Mouse (Mus musculus) frontal cortex, adult (tissue): ENCODE data around the gene Pxmp4.

ENCODE experiments used
- ATAC-seq: cut with Nextera tagmentation; 2 replicates; pipeline ENCODE4 v1.9.2; 2017; ENCODE audit warnings: mild to moderate bottlenecking, moderate library complexity, mixed read lengths; ENCODE audit not compliant: low TSS enrichment

The Pxmp4 gene

DNA sequence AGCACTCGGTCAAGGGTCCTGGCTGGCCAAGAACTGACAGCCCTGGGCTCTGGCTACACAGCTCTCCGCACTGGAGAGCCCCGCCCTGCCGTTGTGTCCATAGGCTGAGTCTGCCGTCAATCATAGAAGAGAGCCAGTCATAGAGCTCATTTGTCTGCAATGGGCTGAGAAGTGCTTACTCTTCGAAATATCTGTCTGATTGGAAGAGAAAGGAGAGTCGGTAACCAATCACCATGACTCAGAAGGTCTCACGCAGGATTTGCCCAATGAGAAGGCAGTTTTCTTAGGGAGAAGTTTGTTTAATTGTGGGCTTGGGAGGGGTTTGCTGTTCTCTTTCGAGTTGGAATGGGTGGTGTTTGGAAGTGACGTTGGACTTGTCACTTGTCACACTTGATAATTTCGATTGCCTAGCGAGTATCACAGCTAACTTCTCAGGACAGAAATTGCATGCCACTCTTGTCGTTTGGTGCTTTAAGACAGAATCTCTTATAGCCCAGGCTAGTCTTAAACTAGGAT lies at the start of gene Pxmp4:
Gene Pxmp4, minus strand, starts transcription at position 71 of the 516 bp plus-strand sequence.
- peak; percentile 100 for ATAC-seq

DNA sequence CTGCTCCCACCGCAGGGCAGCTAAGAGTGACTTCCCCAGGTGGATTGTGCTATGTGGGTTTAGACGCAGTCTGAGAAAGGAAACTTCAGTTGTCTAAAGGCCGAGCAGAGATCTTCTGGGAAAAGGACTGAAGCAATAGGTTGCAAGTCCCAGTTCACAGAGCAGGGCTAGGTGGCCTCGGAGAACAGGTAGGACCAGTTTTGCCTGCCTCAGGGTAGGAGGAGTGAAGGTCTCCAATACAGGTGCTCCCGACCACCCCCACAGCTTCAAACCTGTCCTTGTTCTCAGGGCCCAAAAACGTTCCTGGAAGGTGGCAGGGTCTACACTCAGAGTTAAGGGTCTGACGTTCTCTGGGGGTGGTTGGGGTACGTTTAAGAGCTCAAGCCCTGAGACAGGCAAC lies 47.9 kb upstream of the Pxmp4 start, which contains the start of gene Chmp4b:
Gene Chmp4b, plus strand, starts transcription at position 343 of the 400 bp plus-strand sequence.
- no peak for ATAC-seq

DNA sequence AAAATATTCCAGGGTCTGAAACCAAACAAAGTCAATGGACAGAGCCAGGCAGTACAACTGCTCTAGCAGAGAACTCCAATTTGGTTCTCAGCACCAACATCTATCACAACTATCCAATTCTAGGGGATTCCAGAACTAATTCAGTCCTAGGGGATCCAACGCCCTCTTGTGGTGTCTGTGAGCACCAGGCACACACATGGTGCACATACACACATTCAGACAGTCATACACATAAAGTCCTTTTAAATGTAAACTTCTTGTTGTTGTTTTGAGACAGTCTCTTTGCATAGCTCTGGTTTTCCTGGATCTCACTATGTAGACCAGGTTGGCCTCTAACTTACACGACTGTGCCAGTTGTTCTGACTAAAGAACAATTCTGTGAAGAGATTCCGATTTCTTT lies 46.9 kb upstream of the Pxmp4 start:
- ATAC-seq: no peak

DNA sequence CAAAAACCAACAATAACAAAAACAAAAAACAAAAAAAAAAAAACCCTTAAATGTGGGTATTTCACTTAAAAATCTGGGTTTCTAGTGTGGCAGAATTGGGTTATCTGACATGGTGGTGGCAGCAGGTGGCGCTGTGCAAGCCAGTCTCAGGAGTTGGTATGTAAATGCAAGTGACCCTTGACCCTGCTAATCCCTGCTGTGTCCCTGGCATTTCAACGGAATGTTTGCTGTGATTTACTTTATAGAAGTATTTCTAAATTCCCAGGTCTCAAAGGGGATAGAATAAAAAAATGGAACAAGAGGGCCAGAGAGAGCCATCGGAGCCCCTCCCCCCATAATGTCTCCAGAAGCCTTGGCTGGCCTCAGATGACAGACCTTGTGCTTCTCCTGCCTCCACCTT lies 44.6 kb upstream of the Pxmp4 start:
- no peak for ATAC-seq

DNA sequence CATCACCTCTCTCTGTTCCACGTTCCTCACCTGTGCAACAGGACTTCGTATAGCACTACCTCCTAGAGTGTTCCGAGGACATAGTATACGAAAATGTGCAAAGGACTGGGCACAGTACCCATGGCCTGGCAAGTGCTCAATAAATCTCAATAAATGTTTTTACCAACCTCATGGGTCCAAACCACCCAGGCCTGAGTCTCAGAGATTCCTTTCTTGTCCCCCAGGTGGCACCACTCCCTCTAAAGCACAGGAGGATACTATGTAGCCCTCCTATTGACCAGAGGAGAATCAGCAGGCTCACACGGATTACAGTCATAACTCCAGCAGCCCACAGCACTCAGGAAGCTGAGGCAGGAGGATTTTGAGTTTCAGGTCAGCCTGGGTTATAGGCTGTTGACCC lies 43.1 kb upstream of the Pxmp4 start:
- peak; percentile 70 for ATAC-seq

DNA sequence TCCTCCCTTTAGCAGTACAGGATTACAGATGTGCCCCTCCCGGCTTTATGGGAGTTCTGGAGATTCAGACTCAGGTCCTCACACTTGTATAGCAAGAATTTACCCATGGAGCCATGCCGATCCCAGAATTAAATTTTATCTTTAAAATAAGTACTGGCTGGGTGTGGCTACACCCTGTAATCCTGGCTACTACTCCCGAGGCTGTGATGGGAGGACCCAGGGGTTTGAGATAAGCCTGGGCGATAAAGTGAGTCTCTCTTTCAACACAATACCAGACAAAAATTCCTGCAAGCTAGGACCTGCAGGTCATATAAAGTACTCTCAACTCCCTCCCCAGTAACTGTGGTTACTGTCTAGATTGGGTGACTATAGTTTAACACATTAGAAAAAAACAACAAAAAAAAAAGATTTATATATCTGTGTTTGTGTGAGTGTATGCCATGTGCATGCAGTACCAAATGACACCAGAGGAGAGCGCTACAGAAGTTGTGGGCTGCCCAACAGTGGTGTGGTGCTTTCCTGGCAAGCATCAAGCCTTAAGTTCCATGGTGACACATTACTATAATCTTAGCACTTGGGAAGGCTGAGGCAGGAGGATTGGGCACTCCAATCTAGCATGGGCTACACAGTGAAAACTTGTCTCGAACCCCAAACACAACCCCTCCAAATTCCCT lies 39.3 kb upstream of the Pxmp4 start:
- ATAC-seq: no peak

DNA sequence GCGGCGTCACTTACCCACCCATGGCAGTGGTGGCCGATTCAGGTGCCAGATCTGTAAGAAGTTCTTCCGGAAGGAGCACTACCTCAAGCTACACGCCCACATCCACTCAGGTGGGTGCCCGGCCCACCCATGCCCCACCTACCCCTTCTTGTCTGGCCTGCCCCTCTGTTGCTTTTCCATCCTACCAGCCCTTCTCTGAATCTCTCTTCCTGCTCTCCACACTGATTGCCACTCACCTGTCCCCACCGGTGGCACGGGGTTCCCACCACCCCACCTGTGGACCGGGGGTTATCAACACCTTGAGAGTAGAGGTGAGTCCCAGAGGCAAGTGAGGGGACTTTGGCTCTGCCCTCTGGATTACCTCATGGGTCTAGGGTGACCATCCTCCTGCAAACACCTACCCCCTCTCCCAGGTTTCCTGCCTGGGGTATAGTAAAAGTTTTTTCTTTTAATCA lies 38.5 kb upstream of the Pxmp4 start:
- ATAC-seq: no peak

DNA sequence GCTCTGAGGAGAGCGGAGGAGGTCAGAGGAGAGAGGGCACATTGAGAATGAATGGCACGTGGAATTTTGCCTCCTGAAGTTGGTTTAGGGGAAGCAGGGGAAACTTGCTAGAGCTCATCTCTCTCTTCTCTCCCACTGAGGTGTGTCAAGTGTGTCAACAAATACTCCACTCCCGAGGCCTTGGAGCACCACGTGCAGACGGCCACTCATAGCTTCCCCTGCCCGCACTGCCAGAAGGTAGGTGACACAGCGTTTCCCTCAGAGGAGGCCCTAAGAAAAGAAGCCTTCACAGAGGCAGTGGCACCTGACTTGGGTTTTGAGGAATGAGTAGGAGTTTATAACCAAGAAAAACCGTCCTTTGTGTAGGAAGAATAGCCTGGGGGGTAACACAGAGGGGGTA lies 37.7 kb upstream of the Pxmp4 start:
- ATAC-seq: no peak

DNA sequence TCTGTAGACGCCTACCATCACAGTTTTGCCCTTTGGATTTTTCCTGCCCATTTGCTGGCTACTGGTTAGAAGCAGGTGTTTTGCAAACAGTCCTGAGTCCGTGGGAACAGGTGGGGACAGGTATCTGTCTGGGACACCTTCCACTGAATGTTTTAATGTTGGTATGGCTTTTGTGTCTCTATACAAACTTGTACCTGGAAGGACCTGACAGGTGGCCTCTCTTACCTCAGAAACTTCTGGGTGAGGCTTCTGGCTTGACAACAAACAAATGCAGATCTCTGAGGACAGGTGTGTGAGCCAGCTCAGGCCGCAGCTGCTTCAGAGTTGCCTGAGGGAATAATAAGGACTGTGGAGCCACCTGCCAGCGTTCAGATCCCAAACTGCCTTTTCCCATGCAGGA lies 35.6 kb upstream of the Pxmp4 start:
- no peak for ATAC-seq

DNA sequence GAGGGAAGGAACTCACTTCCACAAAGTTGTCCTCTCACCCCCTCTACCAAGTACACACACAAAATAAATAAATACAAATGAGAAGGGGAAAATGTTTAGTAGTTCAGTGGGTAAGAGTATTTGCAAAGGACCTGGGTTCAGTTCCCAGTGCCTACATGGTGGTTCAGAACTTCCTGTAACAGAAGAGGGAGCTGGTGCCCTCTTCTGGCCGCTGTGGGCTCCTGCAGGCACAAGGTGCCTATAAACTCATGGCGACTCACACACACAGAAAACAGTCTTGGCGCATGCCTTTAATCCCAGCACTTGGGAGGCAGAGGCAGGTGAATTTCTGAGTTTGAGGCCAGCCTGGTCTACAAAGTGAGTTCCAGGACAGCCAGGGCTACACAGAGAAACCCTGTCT lies 35.0 kb upstream of the Pxmp4 start:
- ATAC-seq: no peak

DNA sequence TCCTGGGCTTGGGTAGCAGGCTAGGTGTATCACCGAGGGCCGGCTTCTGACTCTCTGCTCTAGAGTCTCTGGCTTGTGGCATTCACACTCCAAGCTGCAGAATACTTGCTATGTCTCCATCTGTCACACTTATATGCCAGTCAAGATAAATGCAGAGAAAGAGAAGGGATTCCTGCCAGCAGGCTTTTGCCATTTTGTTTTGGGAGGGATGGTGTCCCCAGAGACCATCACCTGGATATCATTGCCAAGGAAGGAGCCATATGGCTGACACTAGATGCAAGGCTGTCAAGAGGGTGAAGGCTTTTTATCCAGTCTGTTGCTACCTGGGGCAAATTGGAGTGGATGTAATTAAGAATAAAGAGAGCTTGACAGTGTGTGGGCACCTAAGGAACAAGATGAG lies 32.3 kb upstream of the Pxmp4 start:
- no peak for ATAC-seq

DNA sequence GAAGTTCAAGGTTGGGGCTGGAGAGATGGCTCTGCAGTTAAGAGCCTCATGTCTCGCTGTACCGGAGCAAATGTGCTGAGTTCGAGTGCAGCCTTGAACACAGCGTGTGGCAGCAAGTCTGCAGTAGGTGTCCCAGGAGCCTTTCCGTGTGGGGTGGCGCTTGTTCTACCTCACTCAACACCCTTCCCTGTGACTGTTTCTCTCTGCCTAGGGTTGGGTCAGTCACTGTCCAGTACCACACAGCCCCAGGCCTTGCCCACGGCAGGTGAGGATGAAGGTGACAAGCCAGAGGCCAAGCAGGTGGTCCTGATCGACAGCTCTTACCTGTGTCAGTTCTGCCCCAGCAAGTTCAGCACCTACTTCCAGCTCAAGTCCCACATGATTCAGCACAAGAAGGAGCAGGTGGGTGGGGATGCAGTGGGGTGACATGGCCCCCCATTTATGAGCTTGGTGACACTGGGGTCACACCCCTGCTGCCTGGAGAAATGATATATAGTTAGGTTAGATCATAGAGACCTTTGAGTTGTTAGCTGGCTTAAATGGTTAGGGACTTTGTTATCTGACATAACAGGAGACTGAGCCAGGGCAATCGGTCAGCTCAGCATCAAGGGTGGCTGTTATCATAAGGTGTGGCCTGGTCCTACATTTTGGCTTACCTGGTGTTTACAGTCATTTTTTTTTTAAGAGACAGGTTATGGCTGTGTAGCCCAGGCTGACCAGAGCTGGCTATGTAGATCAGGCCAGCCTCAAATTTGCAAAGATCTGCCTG lies 30.6 kb upstream of the Pxmp4 start:
- no peak for ATAC-seq

DNA sequence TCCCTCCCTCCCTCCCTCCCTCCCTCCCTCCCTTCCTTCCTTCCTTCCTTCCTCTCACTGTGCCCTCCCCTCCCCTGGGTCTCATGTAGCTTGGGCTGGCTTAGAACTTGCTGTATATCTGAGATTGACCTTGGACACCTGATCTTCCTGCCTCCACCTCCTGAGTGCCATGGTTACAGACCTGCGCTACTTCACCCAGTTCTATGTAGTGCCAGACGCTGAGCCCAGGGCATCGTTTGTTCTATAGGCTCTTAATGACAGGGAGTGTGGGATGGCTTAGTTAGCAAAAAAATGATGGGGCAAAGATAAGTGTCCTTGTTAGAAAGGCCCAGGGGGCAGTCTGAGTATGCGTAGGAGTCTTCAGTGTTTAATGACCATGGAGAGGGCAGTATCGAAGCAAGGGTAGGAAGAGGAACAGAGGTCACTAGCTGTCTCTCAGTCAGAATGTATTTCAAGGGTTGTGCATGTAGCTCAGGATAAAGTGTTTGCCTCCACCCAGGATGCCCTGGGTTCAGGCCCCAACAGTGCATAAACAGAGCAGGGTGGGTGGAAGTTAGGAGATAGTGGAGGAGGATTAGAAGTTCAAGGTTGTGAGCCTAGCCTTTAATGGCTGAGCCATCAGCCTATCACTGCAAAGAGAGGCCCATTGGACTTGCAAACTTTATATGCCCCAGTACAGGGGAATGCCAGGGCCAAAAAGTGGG lies 29.7 kb upstream of the Pxmp4 start:
- no peak for ATAC-seq

DNA sequence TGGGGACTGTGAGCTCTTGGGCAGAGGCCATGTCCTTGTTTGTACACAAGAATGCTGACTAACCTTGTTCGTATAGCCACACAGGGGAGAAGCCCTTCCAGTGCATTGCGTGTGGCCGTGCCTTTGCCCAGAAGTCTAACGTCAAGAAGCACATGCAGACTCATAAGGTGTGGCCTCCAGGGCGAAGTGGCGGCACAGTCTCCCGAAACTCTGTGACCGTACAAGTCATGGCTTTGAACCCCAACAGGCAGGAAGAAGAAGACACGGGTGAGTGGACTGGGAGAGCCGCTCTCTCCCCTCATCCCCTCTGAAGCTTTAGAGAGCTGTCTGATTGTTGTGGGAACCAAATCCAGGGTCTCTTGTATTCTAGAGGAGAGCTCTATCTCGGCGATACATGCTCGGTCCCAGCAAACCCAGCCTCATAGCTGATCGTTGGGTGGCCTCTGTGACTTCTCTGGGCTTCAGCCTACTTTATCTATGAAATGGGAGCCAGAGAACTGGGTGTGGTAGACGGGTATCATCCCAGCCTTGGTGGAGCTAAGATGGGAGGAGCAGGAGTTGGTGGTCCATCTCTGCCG lies 28.8 kb upstream of the Pxmp4 start:
- no peak for ATAC-seq

DNA sequence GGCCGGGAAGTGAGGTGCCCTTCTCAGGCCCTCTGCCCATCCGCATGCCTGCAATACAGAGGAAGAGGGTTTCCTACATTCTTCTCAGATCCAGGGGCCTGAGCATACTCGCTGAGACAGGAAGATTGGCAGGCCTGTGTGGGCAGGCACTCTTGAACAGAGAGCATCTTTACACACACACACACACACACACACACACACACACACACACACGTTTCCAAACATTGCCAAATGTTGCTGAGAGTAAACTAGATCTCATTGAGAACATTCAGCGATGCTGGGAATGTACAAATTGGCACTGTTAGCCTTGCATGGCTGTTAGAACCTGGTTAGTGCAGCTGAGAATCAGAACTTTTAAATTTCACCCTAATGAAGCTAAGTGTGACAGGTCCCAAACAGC lies 27.0 kb upstream of the Pxmp4 start:
- no peak for ATAC-seq

DNA sequence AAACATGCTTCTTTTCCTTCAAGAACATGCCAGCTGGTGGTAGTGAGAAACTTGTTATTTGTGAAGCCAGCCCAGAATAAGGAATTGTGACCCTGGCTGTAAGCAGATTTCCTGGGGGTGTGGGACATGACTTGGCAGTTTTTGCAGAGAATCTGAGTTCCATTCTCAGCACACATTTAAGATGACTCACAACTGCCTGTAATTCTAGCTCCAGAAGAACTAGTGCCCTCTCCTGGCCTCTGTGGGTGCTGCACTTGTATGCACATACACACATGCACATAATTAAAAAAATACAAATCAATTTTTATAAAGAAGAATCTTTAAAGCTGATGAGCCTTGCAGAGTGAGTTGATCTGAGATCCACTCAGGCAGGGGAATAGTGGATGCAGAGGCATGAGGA lies 20.6 kb upstream of the Pxmp4 start:
- no peak for ATAC-seq

DNA sequence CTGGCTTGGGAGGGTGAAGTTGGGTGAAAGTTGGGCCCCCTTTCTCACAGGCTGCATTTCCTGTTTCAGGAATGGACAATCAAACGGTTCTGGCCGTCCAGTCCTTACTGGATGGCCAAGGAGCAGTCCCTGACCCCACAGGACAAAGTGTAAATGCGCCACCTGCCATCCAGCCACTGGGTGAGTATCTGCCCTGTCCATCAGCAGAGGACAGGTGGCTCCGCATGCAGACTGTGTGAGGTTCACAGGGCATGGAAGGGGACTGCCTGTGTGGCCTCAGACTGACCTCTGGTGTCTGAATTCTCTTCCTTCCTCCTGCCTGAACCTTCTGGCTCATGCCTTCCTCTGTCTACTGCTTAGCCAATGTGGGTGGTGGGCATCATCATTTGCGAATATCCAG lies 18.2 kb upstream of the Pxmp4 start:
- no peak for ATAC-seq

DNA sequence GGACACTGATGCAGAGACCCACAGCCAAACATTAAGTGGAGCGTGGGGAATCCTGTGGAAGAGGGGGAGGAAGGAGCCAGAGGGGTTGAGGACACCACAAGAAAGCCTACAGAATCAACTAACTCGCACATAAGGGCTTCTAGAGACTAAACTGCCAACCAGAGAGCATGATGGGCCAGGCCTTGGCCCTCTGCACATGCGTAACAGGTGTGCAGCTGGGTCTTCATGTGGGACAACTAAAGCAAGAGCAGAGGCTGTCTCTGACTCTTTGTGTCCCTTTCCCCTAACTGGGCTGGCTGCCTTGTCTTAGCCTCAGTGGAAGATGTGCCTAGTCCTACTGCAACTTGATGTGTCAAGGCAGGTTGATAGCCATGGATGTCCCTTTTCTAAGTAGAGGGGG lies 13.6 kb upstream of the Pxmp4 start:
- ATAC-seq: no peak

DNA sequence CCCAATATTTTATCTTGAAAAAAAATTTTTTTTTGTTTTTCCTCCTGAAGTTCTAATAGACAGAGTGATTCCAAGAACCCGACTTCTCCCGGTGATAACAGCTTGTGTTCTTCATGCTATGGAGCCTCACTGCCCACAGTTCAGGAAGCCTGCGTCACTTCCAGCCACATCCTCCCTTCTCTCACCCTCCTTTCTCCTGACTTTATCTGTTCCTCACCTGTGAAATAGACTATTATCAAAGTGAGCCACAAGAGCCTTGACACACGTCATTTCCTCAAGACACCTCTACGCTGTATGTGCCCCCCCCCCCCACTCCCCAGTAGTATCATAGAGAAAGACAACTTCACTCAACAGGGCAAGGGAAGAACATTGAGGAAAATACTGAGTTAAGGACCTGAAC lies 12.2 kb upstream of the Pxmp4 start:
- no peak for ATAC-seq

DNA sequence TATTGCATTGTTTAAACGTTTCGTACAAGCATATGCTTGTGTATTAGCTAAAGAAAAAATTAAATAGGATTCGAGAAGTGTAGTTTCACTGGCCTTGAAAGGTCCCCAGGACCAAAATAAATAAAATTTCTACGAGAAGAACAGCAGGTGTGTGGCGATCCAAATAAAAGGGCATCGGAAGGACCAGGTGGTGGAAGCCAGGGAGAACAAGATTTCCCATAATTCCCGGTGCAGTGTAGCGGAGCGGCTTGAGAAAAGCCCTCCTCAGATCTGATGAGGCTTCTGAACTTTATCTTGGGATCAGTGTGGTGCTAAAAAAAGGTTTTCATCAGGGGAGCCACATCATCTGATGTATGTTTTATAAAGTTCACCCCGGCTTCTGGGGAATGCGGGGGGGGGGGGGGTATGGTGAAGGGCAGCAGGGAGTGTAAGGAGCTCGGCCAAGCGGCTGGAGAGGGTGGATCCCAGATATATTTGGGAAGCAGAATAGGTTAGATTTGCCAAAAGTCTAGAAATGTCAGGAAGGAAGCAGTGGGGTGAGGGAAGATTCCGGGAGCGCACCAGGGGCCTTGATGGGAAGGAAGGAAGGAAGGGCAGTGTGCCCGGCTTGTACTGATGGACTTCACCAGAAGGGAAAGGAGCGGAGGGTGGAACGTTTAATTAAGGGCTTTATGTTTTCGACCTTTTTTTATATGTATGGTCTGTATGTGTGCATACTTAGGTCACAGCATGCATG lies 11.5 kb upstream of the Pxmp4 start:
- no peak for ATAC-seq
